Mouse (Mus musculus) heart, embryonic 11.5 days (tissue): Measurements from ENCODE around the gene Gng12. TPM values are rescaled to one million over a fixed set of nuclear protein-coding genes. Genes with fewer than 3 reads are reported as not detected.
"Not testable (repeated sequence)": the region's sequence is repeated elsewhere in the genome, so short reads cannot be mapped to it uniquely, and the experiment has no call there.

Source experiments
- ATAC-seq: fragments of 200-750 bp; cut with Nextera tagmentation; replicated peaks from 2 replicates; pipeline ENCODE4 v1.8.0; 2017; ENCODE audit warnings: moderate library complexity; ENCODE audit not compliant: insufficient number of reproducible peaks, low FRiP score, low TSS enrichment
- H3K27ac ChIP-seq: fragments of 300-500 bp; sonication (generic); 2 replicates; pipeline ENCODE4 v1.5.1; 2014; ENCODE audit warnings: mild to moderate bottlenecking, low read depth, low read length
- H3K27me3 ChIP-seq: fragments of 300-500 bp; sonication (generic); 2 replicates; pipeline ENCODE4 v1.6.1; 2014; ENCODE audit warnings: mild to moderate bottlenecking, low read length, mixed read lengths; ENCODE audit not compliant: control insufficient read depth, insufficient read depth
- H3K36me3 ChIP-seq: fragments of 300-500 bp; sonication (generic); 2 replicates; pipeline ENCODE4 v1.6.1; 2014; ENCODE audit warnings: mild to moderate bottlenecking, low read length, moderate library complexity, mixed read lengths; ENCODE audit not compliant: control insufficient read depth, insufficient read depth
- H3K4me1 ChIP-seq: fragments of 300-500 bp; sonication (generic); 2 replicates; pipeline ENCODE4 v1.6.1; 2014; ENCODE audit warnings: low read length; ENCODE audit not compliant: control insufficient read depth, insufficient read depth
- H3K4me2 ChIP-seq: fragments of 300-500 bp; sonication (generic); 2 replicates; pipeline ENCODE4 v1.6.1; 2014; ENCODE audit warnings: mild to moderate bottlenecking, moderate library complexity
- H3K4me3 ChIP-seq: fragments of 300-500 bp; sonication (generic); 2 replicates; pipeline ENCODE4 v1.5.1; 2014; ENCODE audit warnings: low read depth, low read length
- H3K9ac ChIP-seq: fragments of 300-500 bp; sonication (generic); 2 replicates; pipeline ENCODE4 v1.6.1; 2014; ENCODE audit warnings: mild to moderate bottlenecking, low read depth, low read length, moderate library complexity
- H3K9me3 ChIP-seq: fragments of 300-500 bp; sonication (generic); replicated peaks from 2 replicates; pipeline ENCODE4 v1.6.1; 2016; ENCODE audit warnings: low read length; ENCODE audit not compliant: control insufficient read depth
- WGBS: fragments of 180-500 bp; shearing (Covaris S2); extraction: QIAGEN DNeasy Blood & Tissue Kit; methylation state at CpG from one replicate; pipeline ENCODE4 v1.1.7; 2014; ENCODE audit not compliant: insufficient replicate concordance; 5-methylcytosine and 5-hydroxymethylcytosine counted together
- polyA plus RNA-seq: library from polyadenylated mRNA; unstranded; fragments of >200 nt; fragmentation: Nextera tagmentation; extraction: Ambion mirVana; gene quantifications from 2 replicates; pipeline ENCODE4 v1.2.1, GENCODE M21; 2014

Gng12 gene
- polyA plus RNA-seq, 1 experiment from 2014 or later, result 64.0 TPM

DNA sequence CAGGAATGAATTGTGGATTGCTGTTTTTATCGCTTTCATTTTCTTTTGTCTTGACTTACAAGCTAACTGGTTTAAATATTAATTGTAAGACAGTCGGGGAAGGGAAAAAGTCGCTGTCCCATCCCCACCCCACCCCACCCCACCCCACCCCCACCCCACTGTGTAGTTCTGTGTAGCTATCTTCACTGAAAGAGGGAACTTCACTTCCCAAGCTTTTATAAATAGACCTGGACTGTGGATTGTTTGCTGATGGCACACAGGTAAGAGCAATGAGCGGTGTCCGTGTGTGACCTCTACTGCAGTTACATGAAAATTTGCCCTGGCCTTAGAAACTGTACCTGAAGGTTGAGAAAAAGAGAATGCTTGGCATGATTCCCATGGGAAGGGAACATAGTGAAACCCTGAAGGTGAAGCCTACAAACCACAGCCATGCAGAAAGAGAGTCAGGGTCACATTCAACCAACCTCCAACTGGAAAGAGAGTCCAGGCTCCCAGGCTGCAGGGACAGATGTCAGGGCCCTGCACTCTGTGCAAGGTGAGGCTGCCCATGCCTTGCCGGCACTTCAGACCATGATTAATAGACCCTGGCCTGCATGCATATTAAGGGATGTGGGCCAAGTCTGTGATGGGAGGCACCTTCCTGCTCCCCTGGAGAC is 117.2 kb downstream of the Gng12 start:
- H3K9ac ChIP-seq, result no peak overlapping the region
- no peaks in the 10 kb centered on the region; the same call in 1 of the 2 replicates for H3K36me3 ChIP-seq
- no peaks in the 10 kb centered on the region for H3K27me3 ChIP-seq
- no peak overlapping the region for H3K4me2 ChIP-seq
- no peaks in the 10 kb centered on the region for H3K9me3 ChIP-seq
- WGBS, result 82% methylated on average over 6 of the region's 6 CpGs
- no peak overlapping the region for H3K4me3 ChIP-seq
- no peak for ATAC-seq
- no peak overlapping the region for H3K27ac ChIP-seq
- H3K4me1 ChIP-seq, result peaks cover 14% of the 10 kb centered on the region; the same call in 1 of the 2 replicates

DNA sequence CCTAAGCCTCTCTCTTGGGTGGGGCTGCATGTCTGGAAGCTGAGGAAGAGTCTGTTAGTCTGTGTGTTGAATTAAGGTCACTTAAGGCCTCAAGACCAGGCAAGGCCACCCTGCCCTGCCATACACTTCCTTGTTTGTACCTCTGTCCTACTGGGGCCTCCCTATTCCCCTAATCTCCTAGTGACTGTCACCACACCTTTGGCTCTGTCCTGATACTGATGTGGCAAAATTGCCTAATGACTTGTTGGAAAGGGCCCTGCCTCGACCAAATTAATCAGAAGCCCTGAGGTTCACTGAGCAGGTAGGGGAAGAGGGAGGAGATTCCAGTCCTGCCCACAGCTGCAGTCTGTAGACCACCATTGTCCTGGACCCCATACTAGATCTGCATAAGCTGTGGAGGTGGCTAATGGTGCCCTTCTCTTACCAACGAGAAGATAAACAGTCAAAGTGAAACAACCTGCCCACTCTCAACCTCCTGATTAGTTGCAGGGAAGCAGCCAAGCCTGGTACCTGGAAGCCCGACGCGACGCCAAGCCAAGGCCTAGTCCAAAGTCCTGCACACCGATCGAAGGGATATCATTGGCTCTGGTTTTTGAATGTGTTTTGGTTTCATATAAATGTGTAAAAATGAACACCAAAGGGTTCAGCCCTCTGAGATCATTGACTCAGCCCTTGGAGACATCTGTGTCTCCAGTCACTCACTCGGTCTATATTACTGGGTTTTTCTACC is 117.9 kb downstream of the Gng12 start:
- H3K27me3 ChIP-seq, result no peaks in the 10 kb centered on the region
- no peaks in the 10 kb centered on the region; the same call in 1 of the 2 replicates for H3K36me3 ChIP-seq
- ATAC-seq, result no peak
- H3K4me3 ChIP-seq, result no peak overlapping the region
- peaks cover 14% of the 10 kb centered on the region; the same call in 1 of the 2 replicates for H3K4me1 ChIP-seq
- no peaks in the 10 kb centered on the region for H3K9me3 ChIP-seq
- H3K27ac ChIP-seq, result no peak overlapping the region
- WGBS, result 83% methylated on average over 9 of the region's 9 CpGs
- no peak overlapping the region for H3K4me2 ChIP-seq
- no peak overlapping the region for H3K9ac ChIP-seq

DNA sequence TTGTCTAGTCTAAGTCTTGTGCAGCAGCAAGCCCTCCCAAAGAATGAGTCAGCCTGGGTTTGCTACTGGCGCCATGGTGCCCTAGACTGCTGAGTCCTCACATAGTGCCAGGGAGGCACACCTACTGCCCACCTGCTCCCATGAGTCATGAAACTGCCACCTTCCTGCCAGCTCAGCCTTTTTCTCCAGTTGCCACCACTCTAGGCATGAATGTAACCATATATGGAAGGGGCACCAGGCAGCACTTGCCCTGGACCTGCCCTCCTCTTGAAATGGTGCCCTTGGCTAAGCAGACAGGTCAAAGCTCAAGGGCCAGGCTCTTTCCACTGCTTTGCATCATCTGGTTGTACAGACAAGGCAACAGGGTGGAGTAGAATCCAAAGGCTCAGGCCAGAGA is 118.5 kb downstream of the Gng12 start:
- no peaks in the 10 kb centered on the region for H3K9me3 ChIP-seq
- no peak overlapping the region for H3K27ac ChIP-seq
- no peak overlapping the region for H3K4me2 ChIP-seq
- H3K36me3 ChIP-seq, result no peaks in the 10 kb centered on the region; the same call in 1 of the 2 replicates
- no peak overlapping the region for H3K9ac ChIP-seq
- H3K4me1 ChIP-seq, result peaks cover 14% of the 10 kb centered on the region; the same call in 1 of the 2 replicates
- H3K4me3 ChIP-seq, result no peak overlapping the region
- ATAC-seq, result no peak
- H3K27me3 ChIP-seq, result no peaks in the 10 kb centered on the region
- 96% methylated on average over 1 of the region's 1 CpGs for WGBS

DNA sequence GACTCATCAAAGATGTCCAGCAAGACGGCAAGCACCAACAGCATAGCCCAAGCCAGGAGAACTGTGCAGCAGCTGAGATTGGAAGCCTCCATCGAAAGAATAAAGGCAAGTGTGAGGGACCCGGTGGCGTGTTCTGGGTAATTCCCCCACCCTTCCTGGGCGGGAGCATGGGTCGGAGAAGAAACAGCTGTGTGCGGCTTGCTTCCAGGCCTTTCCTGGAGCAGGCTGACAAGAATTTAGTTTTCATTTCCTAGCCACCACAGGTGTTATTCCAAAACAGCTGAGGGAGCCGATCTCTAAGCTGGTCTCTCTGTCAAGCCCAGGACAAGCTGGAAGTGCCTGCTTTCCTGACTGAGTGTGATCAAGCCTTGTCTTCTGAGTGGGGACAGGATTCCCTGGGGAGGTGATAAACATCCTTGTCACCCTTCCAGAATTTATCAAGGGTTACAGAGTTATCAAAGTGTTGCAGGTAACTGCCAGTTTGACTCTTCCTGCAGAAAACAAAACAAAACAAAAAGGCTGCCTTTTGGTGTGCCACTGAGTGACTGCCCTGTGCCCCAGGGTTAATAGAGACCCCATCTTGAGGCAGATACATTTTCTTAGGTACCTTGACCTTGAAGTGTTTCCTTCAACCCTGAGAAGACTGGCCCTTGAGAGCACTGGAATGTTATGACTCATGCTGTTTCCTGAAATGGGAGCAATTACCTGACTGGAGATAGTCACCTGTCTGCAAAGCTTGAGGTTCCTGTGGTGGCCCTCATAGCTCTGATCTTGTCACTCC is 119.7 kb downstream of the Gng12 start:
- Histone ChIP-seq H3K27ac (no peak overlapping the region), H3K36me3 (no peaks in the 10 kb centered on the region; the same call in 1 of the 2 replicates), H3K4me1 (peaks cover 14% of the 10 kb centered on the region; the same call in 1 of the 2 replicates), H3K9me3 (no peaks in the 10 kb centered on the region), H3K4me2 (no peak overlapping the region), H3K4me3 (no peak overlapping the region), H3K9ac (no peak overlapping the region), H3K27me3 (no peaks in the 10 kb centered on the region)
- WGBS, result 52% methylated on average over 8 of the region's 8 CpGs
- no peak for ATAC-seq

DNA sequence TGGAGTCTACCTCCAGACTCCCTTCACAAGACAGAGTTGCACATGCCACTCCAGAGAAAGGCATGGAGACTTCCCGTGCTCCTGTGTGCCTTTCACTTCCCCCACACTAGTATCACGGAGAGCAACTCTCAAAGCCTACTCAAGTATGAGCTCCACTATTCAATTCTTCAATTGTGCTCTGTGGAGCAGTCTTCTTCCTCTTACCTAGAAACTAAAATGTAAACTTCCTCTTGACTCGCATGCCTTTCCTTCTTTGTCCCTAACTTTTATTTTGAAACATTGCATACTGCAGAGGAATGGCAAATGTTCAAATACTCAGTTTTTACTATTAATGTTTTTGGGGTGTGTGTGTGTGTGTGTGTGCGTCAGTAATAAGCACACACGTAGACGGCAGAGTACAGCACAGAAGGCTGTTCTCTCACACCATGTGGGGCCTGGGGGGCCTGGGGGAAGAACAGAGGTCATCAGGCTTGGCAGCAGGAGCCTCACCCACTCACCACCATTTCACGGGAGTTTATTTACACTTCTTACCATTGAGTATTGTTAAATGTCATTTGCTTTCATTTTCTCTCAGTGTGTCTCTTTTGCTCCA is 120.4 kb downstream of the Gng12 start:
- H3K9ac ChIP-seq, result no peak overlapping the region
- H3K36me3 ChIP-seq, result no peaks in the 10 kb centered on the region; the same call in 1 of the 2 replicates
- H3K4me1 ChIP-seq, result peaks cover 14% of the 10 kb centered on the region; the same call in 1 of the 2 replicates
- no peak overlapping the region for H3K4me3 ChIP-seq
- WGBS, result 59% methylated on average over 7 of the region's 7 CpGs
- H3K27ac ChIP-seq, result no peak overlapping the region
- H3K27me3 ChIP-seq, result no peaks in the 10 kb centered on the region
- no peaks in the 10 kb centered on the region for H3K9me3 ChIP-seq
- no peak for ATAC-seq
- H3K4me2 ChIP-seq, result no peak overlapping the region

DNA sequence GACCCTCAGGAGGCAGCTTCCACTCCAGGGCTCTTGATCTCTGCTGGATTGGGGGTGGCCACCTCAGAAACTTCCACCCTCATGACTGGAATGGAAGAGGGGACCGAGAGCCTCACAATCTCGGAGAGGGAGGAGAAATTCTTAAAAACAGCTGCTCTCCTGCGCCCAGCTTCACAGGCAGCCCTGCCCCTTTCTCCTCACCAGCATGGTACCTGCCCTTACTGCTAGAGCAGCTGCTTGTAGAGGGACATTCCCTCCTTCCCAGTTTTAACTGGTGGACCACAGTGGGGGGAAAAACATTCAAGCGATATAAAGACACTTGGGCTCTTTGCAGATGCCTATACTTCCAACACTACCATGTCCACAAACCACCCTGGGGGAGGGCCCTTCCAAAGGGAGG is 122.2 kb downstream of the Gng12 start:
- no peak for ATAC-seq
- Histone ChIP-seq H3K4me2 (no peak overlapping the region), H3K4me1 (peaks cover 14% of the 10 kb centered on the region; the same call in 1 of the 2 replicates)

DNA sequence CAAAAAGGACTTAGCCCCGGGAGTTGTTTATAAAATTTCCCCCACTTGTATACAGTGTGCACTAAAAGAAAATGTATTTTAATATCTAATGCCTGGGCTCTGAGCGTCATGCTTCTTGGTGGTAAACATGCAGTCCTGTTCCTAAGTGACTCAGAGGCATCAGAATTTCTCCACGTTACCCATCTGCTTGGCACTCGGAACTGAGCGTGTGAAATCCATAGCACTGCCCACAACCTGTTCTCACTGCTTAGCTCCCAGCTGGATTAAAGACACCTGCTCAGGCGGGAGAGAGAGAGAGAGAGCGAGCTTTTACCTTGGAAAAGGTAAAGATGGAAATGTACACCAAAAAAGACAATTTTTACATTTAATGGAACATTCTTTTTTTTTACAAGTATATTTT is 122.8 kb downstream of the Gng12 start:
- H3K4me3 ChIP-seq, ATAC-seq, H3K27me3 ChIP-seq, H3K9ac ChIP-seq, H3K9me3 ChIP-seq, H3K36me3 ChIP-seq, H3K27ac ChIP-seq, H3K4me2 ChIP-seq: not testable (repeated sequence)
- H3K4me1 ChIP-seq, result peaks cover 10% of the 10 kb centered on the region; the same call in 1 of the 2 replicates
- WGBS, result 84% methylated on average over 7 of the region's 7 CpGs

More for the DNA sequence above, 122.2 kb downstream of the Gng12 start:
- 65% methylated on average over 4 of the region's 4 CpGs for WGBS
- Histone ChIP-seq H3K9ac (no peak overlapping the region), H3K4me3 (no peak overlapping the region), H3K9me3 (no peaks in the 10 kb centered on the region), H3K36me3 (no peaks in the 10 kb centered on the region; the same call in 1 of the 2 replicates), H3K27me3 (no peaks in the 10 kb centered on the region), H3K27ac (no peak overlapping the region)

DNA sequence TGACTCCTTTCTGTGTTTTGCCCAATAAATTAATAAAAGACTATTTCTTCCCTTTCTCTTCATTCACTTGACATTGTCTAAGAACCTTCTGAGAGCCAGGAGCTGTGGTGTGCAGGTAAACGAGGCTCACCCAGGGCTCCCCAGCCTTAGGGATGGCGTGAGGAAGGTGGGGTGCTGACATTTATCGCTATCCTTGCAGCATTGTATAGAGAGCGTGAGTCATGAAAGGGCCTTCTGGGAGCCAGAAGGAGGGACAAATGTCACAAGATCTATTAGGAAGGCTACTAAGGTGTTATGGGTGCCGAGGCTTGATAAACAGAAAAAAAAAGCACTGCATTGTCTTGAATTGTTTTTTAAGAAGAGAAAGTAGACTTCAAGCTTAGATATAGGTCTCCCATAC is 125.1 kb downstream of the Gng12 start:
- no peaks in the 10 kb centered on the region; the same call in 1 of the 2 replicates for H3K36me3 ChIP-seq
- no peaks in the 10 kb centered on the region for H3K9me3 ChIP-seq
- H3K9ac ChIP-seq, result no peak overlapping the region
- no peak overlapping the region for H3K4me3 ChIP-seq
- no peaks in the 10 kb centered on the region for H3K27me3 ChIP-seq
- WGBS, result 81% methylated on average over 5 of the region's 5 CpGs
- no peak overlapping the region for H3K4me2 ChIP-seq
- ATAC-seq, result no peak
- H3K4me1 ChIP-seq, result 0 out of 2 replicates have a peak, but pooled peaks cover 2% of the 10 kb centered on the region
- no peak overlapping the region for H3K27ac ChIP-seq
